Mouse (Mus musculus) hindbrain, embryonic 12.5 days (tissue): ENCODE measurements around the gene Tor1aip1. TPM values are rescaled to one million over a fixed set of nuclear protein-coding genes. Genes with fewer than 3 reads are reported as not detected.
"Not testable (repeated sequence)": the region's sequence is repeated elsewhere in the genome, so short reads cannot be mapped to it uniquely, and the experiment has no call there.

Experiments used
- ATAC-seq: fragments of 200-750 bp; cut with Nextera tagmentation; 2 replicates; pipeline ENCODE4 v1.8.0; 2017; ENCODE audit warnings: moderate TSS enrichment; ENCODE audit not compliant: low FRiP score
- H3K27ac ChIP-seq: fragments of 300-500 bp; sonication (generic); 2 replicates; pipeline ENCODE4 v1.5.1; 2016; ENCODE audit warnings: mild to moderate bottlenecking
- H3K27me3 ChIP-seq: fragments of 300-500 bp; sonication (generic); 2 replicates; pipeline ENCODE4 v1.6.1; 2016; ENCODE audit warnings: mild to moderate bottlenecking
- H3K36me3 ChIP-seq: fragments of 300-500 bp; sonication (generic); 2 replicates; pipeline ENCODE4 v1.6.1; 2016; ENCODE audit warnings: mild to moderate bottlenecking
- H3K4me1 ChIP-seq: fragments of 300-500 bp; sonication (generic); 2 replicates; pipeline ENCODE4 v1.6.1; 2016
- H3K4me2 ChIP-seq: fragments of 300-500 bp; sonication (generic); replicated peaks from 2 replicates; pipeline ENCODE4 v1.6.1; 2016; ENCODE audit warnings: mild to moderate bottlenecking
- H3K4me3 ChIP-seq: fragments of 300-500 bp; sonication (generic); 2 replicates; pipeline ENCODE4 v1.5.1; 2016; ENCODE audit warnings: mild to moderate bottlenecking
- H3K9ac ChIP-seq: fragments of 300-500 bp; sonication (generic); 2 replicates; pipeline ENCODE4 v1.6.1; 2016; ENCODE audit warnings: mild to moderate bottlenecking, moderate library complexity
- H3K9me3 ChIP-seq: fragments of 300-500 bp; sonication (generic); replicated peaks from 2 replicates; pipeline ENCODE4 v1.6.1; 2016; ENCODE audit warnings: mild to moderate bottlenecking
- WGBS: fragments of 180-500 bp; shearing (Covaris S2); methylation state at CpG from one replicate; pipeline ENCODE4 v1.1.7; 2016; 5-methylcytosine and 5-hydroxymethylcytosine counted together
- polyA plus RNA-seq: library from polyadenylated mRNA; unstranded; fragments of >200 nt; fragmentation: Nextera tagmentation; extraction: Ambion mirVana; gene quantifications from 2 replicates; pipeline ENCODE4 v1.2.1, GENCODE M21; 2016

Gene Tor1aip1
- polyA plus RNA-seq, 1 experiment from 2014 or later = 37.2 TPM

- peaks cover 13% of the 10 kb centered on the region for H3K4me1 ChIP-seq
- no peak for ATAC-seq
- H3K4me2 ChIP-seq = no peak overlapping the region
- H3K9me3 ChIP-seq = no peaks in the 10 kb centered on the region
- no peaks in the 10 kb centered on the region for H3K27me3 ChIP-seq
- no peak overlapping the region for H3K27ac ChIP-seq
- H3K4me3 ChIP-seq = no peak overlapping the region
- peaks cover 14% of the 10 kb centered on the region for H3K36me3 ChIP-seq
- no peak overlapping the region for H3K9ac ChIP-seq
- 90% methylated on average over 5 of the region's 5 CpGs for WGBS
These were observed 7.9 kb upstream of the Tor1aip1 start for GRCm38 (mm10) chr1:156044211-156044611.

GRCm38 (mm10) chr1:156043027-156043426 lies 6.7 kb upstream of the Tor1aip1 start:
- WGBS = 16% methylated on average over 4 of the region's 4 CpGs
- Histone ChIP-seq H3K4me1 (peaks cover 13% of the 10 kb centered on the region), H3K27ac (no peak overlapping the region), H3K4me3 (no peak overlapping the region), H3K36me3 (peaks cover 5% of the 10 kb centered on the region), H3K9me3 (no peaks in the 10 kb centered on the region), H3K4me2 (no peak overlapping the region), H3K9ac (no peak overlapping the region), H3K27me3 (no peaks in the 10 kb centered on the region)
- no peak for ATAC-seq

- Histone ChIP-seq H3K9ac (no peak overlapping the region), H3K27ac (no peak overlapping the region), H3K9me3 (no peaks in the 10 kb centered on the region), H3K36me3 (peaks cover 5% of the 10 kb centered on the region), H3K4me3 (no peak overlapping the region), H3K27me3 (no peaks in the 10 kb centered on the region), H3K4me1 (peaks cover 13% of the 10 kb centered on the region), H3K4me2 (peak overlapping the region; percentile 54; the same call in 1 of the 2 replicates)
- 95% methylated on average over 5 of the region's 5 CpGs for WGBS
- ATAC-seq = no peak
These were observed 6.2 kb upstream of the Tor1aip1 start for GRCm38 (mm10) chr1:156042481-156042880.

- Histone ChIP-seq H3K9ac (peak overlapping the region; percentile 56; the same call in 1 of the 2 replicates), H3K9me3 (no peaks in the 10 kb centered on the region), H3K36me3 (peaks cover 5% of the 10 kb centered on the region), H3K4me2 (peak overlapping the region; percentile 54), H3K4me3 (peak overlapping the region; percentile 33), H3K27me3 (no peaks in the 10 kb centered on the region), H3K4me1 (peaks cover 15% of the 10 kb centered on the region), H3K27ac (no peak overlapping the region)
- 48% methylated on average over 7 of the region's 7 CpGs for WGBS
- no peak for ATAC-seq
These were observed 5.4 kb upstream of the Tor1aip1 start for GRCm38 (mm10) chr1:156041451-156042241.

- peak; percentile 83 for ATAC-seq
- Histone ChIP-seq H3K4me2 (peak overlapping the region; percentile 54), H3K27ac (no peak overlapping the region), H3K36me3 (peaks cover 5% of the 10 kb centered on the region), H3K4me3 (peak overlapping the region; percentile 48), H3K4me1 (peaks cover 18% of the 10 kb centered on the region), H3K9ac (peak overlapping the region; percentile 67), H3K27me3 (no peaks in the 10 kb centered on the region), H3K9me3 (no peaks in the 10 kb centered on the region)
- 3% methylated on average over 22 of the region's 22 CpGs for WGBS
These were observed 4.6 kb upstream of the Tor1aip1 start for GRCm38 (mm10) chr1:156040731-156041401.

GRCm38 (mm10) chr1:156039989-156040388 lies 3.7 kb upstream of the Tor1aip1 start:
- 68% methylated on average over 7 of the region's 7 CpGs for WGBS
- not testable (repeated sequence) for ATAC-seq, H3K4me2 ChIP-seq, H3K27ac ChIP-seq, H3K36me3 ChIP-seq, H3K4me3 ChIP-seq, H3K9me3 ChIP-seq, H3K9ac ChIP-seq, H3K27me3 ChIP-seq
- H3K4me1 ChIP-seq = peaks cover 18% of the 10 kb centered on the region

- Histone ChIP-seq H3K36me3 (peaks cover 14% of the 10 kb centered on the region), H3K27me3 (no peaks in the 10 kb centered on the region), H3K4me1 (peaks cover 22% of the 10 kb centered on the region), H3K9me3 (no peaks in the 10 kb centered on the region), H3K9ac (0 out of 2 replicates have a peak overlapping the region, but pooled peaks have one; percentile 19), H3K4me2 (no peak overlapping the region), H3K4me3 (no peak overlapping the region), H3K27ac (no peak overlapping the region)
- WGBS = 69% methylated on average over 5 of the region's 5 CpGs
- ATAC-seq = no peak
These were observed 884 bp upstream of the Tor1aip1 start for GRCm38 (mm10) chr1:156037144-156037583.

GRCm38 (mm10) chr1:156035269-156035929 lies 881 bp downstream of the Tor1aip1 start, which contains the start of gene Tor1aip2:
Gene Tor1aip2, plus strand, starts transcription at chr1:156035403.
- Histone ChIP-seq H3K9ac (peak within 1 kb of the TSS; percentile 89), H3K4me2 (peak within 1 kb of the TSS; percentile 69), H3K4me1 (peaks cover 14% of the 10 kb centered on the region), H3K4me3 (peak within 1 kb of the TSS; percentile 77), H3K36me3 (peaks cover 28% of the 10 kb centered on the region), H3K27me3 (no peaks in the 10 kb centered on the region), H3K27ac (peak within 1 kb of the TSS; percentile 99), H3K9me3 (no peaks in the 10 kb centered on the region)
- under 1% methylated on average over 56 of the region's 59 CpGs for WGBS
- ATAC-seq = peak; percentile 85

- ATAC-seq = no peak
- peak overlapping the region; percentile 69 for H3K4me2 ChIP-seq
- H3K27ac ChIP-seq = no peak overlapping the region
- peak overlapping the region; percentile 53 for H3K9ac ChIP-seq
- H3K4me1 ChIP-seq = peaks cover 14% of the 10 kb centered on the region
- 45% methylated on average over 1 of the region's 1 CpGs for WGBS
- no peaks in the 10 kb centered on the region for H3K27me3 ChIP-seq
- peaks cover 33% of the 10 kb centered on the region for H3K36me3 ChIP-seq
- peak overlapping the region; percentile 77 for H3K4me3 ChIP-seq
- no peaks in the 10 kb centered on the region for H3K9me3 ChIP-seq
These were observed 1.6 kb downstream of the Tor1aip1 start for GRCm38 (mm10) chr1:156034661-156035060.

GRCm38 (mm10) chr1:156033921-156034320 lies 2.4 kb downstream of the Tor1aip1 start:
- H3K27me3 ChIP-seq = no peaks in the 10 kb centered on the region
- 98% methylated on average over 7 of the region's 7 CpGs for WGBS
- peaks cover 38% of the 10 kb centered on the region for H3K36me3 ChIP-seq
- H3K4me2 ChIP-seq = no peak overlapping the region
- no peak overlapping the region for H3K27ac ChIP-seq
- ATAC-seq = no peak
- H3K9me3 ChIP-seq = no peaks in the 10 kb centered on the region
- H3K4me1 ChIP-seq = peaks cover 14% of the 10 kb centered on the region
- H3K9ac ChIP-seq = no peak overlapping the region
- H3K4me3 ChIP-seq = no peak overlapping the region

GRCm38 (mm10) chr1:156028340-156028975 lies 7.8 kb downstream of the Tor1aip1 start:
- H3K4me3 ChIP-seq = no peak overlapping the region
- H3K27ac ChIP-seq = no peak overlapping the region
- no peak for ATAC-seq
- H3K4me1 ChIP-seq = no peaks in the 10 kb centered on the region
- H3K27me3 ChIP-seq = no peaks in the 10 kb centered on the region
- H3K9ac ChIP-seq = no peak overlapping the region
- H3K4me2 ChIP-seq = no peak overlapping the region
- H3K36me3 ChIP-seq = peaks cover 51% of the 10 kb centered on the region
- no peaks in the 10 kb centered on the region for H3K9me3 ChIP-seq
- 96% methylated on average over 4 of the region's 4 CpGs for WGBS

GRCm38 (mm10) chr1:156027849-156028248 lies 8.4 kb downstream of the Tor1aip1 start:
- no peak for ATAC-seq
- Histone ChIP-seq H3K4me1 (no peaks in the 10 kb centered on the region), H3K36me3 (peaks cover 45% of the 10 kb centered on the region), H3K4me2 (no peak overlapping the region), H3K9me3 (no peaks in the 10 kb centered on the region), H3K4me3 (no peak overlapping the region), H3K27me3 (no peaks in the 10 kb centered on the region), H3K27ac (no peak overlapping the region), H3K9ac (no peak overlapping the region)
- 95% methylated on average over 3 of the region's 3 CpGs for WGBS
